Mouse (Mus musculus) G1E (cell line): ENCODE results near the gene Fez1.

ENCODE experiments used
- CTCF ChIP-seq: IDR thresholded peaks from 2 replicates; pipeline ENCODE4 v1.5.1; 2012; ENCODE audit warnings: low read depth, low read length, inconsistent platforms, mixed read lengths
- GATA1 ChIP-seq: IDR thresholded peaks from 2 replicates; pipeline ENCODE4 v1.6.1; 2012; ENCODE audit warnings: borderline replicate concordance, low read length, inconsistent platforms, mixed read lengths
- GATA2 ChIP-seq: IDR thresholded peaks from 2 replicates; pipeline ENCODE4 v1.6.1; 2012; ENCODE audit warnings: low read depth, low read length, inconsistent platforms, borderline replicate concordance
- POLR2AphosphoS5 ChIP-seq: IDR thresholded peaks from 2 replicates; pipeline ENCODE4 v1.6.1; 2012; ENCODE audit warnings: low read depth, low read length, inconsistent platforms; ENCODE audit not compliant: insufficient replicate concordance

DNA sequence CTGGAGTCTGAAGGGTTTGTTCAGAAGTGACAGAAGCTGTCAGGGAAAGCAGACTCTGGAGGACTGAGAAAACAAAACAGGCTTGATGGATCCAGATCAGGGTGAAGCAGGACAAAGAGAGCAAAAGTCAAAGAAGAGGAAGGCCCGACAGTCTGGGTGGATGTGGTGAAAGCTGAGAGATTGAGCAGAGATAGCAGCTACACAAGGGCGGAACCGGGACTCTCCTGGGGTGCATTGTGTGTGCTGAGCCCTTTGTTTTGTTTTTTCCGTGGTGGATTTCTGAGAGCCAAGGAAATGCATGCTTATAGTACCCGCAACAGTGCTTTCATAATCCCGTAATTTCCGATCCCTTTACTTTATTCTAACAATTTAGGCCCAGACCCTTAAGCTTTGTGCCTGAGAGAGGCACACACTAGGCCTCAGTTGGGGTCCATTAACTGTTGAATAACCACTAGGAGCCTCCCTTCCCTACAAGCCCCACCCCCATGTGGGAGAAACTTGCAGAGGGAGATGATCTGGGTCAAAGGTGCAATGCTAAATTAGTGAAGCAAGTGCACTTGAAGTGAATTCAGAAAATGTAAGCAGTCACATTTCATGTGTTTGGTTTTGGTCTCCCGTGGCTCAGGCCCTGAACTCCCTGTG is 35.9 kb downstream of the Fez1 start:
- TF ChIP-seq CTCF = no peak
- no peak for TF ChIP-seq POLR2AphosphoS5
- no peak for TF ChIP-seq GATA2
- no peak for TF ChIP-seq GATA1
